Mouse (Mus musculus) brain, embryonic 14.5 days (tissue): ENCODE results near the gene B3gnt5. TPM values are rescaled to one million over a fixed set of nuclear protein-coding genes. Genes with fewer than 3 reads are reported as not detected.
A peak's percentile ranks its signal among the peaks of the same experiment; 100 is the strongest.

ENCODE experiments used
- DNase-seq: peaks from one replicate; pipeline ENCODE4 v3.0.0-alpha.2; 2011; ENCODE audit warnings: low read depth
- CTCF ChIP-seq: fragments of 200-500 bp; IDR thresholded peaks from 2 replicates; pipeline ENCODE4 v1.5.1; 2012; ENCODE audit warnings: inconsistent platforms, mild to moderate bottlenecking, moderate library complexity, borderline replicate concordance; ENCODE audit not compliant: insufficient read depth, insufficient read length; ENCODE audit errors: extremely low read depth
- POLR2A ChIP-seq: fragments of 200-500 bp; IDR thresholded peaks from 2 replicates; pipeline ENCODE4 v1.6.1; 2012; ENCODE audit warnings: mild to moderate bottlenecking, inconsistent platforms, borderline replicate concordance; ENCODE audit not compliant: poor library complexity, insufficient read depth, insufficient read length, severe bottlenecking; ENCODE audit errors: extremely low read depth
- polyA plus RNA-seq: library from polyadenylated mRNA; depleted of rRNA; stranded (reverse); fragments of >200 nt; gene quantifications from 2 replicates; pipeline ENCODE4 v1.2.3, GENCODE M21; 2012; rRNA removed

Gene B3gnt5
- polyA plus RNA-seq, 1 experiment = 24.7 TPM

DNA sequence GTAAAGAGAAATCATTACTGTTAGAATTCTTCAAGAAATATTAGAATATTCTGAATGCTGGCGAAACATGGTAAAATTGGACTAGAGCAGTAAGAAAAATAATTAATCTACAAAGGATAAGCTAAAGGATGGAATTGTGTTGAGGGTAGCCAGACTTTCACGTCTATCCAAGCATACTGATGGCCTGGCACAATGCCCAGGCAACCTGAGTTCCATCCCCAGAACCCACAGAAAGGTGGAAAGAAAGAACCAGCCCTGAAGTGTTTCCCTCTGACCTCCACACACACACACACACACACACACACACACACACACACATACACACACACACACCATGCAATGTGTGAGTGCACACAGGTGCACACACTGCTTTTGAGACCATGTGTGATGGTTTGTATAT, 58.8 kb downstream of the B3gnt5 start:
- TF ChIP-seq CTCF (no peak), POLR2A (no peak)
- DNase-seq = peak; percentile 10

Other genes with a start within 250 kb of the B3gnt5 start
- gene Olfr167, start 237.9 kb upstream of the B3gnt5 start, polyA plus RNA-seq = not detected in 2 replicates
- not detected in 2 replicates for gene Olfr168, start 224.7 kb upstream of the B3gnt5 start, polyA plus RNA-seq
- not detected in 2 replicates for gene Olfr169, start 188.4 kb upstream of the B3gnt5 start, polyA plus RNA-seq
- not detected in 2 replicates for gene Olfr170, start 148.3 kb upstream of the B3gnt5 start, polyA plus RNA-seq
- gene Olfr171, start 130.3 kb upstream of the B3gnt5 start, polyA plus RNA-seq = not detected in 2 replicates
- gene Lamp3, start 53.8 kb upstream of the B3gnt5 start, polyA plus RNA-seq = not detected in 2 replicates
- 2.8 and 3.8 TPM in 2 replicates for gene Klhl6, start 222.8 kb downstream of the B3gnt5 start, polyA plus RNA-seq